Mouse (Mus musculus): ENCODE results near the gene Tcf3.

Gene Tcf3

DNA sequence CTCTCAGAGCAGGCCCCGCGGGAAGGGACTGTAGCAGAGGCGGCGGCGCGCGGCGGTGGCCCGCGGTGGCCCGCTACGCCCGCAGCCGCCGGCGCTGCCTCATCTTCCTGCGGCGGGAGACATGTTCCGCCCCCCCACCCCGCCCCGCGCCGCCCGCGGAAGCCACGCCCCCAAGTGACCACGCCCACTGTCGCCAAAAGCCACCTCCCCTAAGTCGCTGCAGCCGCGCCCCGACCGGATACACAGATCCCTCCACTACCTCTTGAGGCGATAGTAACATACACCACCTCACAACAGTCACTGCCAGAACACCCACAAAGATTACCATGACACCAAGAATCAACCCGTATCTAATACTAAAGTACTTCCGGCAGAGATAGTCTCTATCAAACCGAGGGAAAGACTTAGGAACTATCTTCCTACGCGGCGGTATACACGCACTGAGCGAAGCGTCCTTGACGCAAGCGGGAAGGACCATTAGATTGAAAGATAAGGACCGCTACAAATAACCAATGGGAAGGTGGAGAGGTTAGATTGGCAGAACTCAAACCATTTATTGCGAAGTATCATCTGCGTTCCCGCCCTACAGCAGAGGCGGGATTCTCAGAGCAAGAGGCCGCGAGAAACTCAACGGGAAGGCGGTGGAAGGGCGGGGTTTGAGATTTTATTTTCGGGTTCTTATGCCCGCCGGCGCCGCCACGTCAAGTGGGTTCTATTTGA lies at the start of gene Tcf3:
Gene Tcf3 (minus strand): TSS at position 135 of the 720 bp plus-strand sequence.
- DNase-seq: peak; percentile 95 to 96

DNA sequence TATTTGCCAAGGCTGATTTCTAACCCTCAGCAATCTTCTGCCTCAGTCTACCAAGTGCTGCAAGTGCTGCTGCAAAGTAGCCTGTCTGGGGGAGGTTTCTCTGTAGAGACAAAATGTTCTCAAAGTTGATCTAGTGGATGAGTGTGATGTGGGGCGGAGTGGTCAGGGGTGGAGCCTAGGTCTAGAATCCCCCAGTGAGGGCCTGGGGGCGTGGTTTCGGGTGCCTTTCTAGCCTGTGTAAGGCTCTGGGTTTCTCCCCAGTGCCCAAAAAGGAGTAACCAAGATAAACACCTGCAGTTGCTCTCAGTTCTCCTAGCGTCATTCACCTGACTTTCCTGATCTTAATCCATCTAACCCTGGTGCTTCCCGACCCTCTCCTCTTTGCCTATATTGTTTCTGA lies 47.6 kb upstream of the Tcf3 start:
- no peak for DNase-seq

DNA sequence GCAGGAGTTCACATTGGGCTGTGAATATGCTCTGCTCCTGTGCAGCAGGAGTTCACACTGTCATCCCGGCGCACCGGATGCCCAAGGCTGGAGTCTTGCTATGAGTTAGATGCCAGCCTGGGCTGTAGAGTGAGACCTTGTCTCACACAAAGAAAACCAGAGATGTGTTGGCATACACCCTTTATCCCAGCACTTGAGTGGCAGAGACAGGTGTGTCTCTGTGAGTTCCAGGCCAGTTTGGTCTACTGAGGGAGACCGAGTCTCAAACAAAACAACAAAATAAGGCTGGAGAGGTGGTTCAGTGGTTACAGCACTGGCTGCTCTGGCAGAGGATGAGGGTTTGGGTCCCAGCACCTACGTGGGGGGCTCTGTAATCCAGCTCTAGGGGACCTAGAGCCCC lies 45.1 kb upstream of the Tcf3 start:
- DNase-seq: no peak

DNA sequence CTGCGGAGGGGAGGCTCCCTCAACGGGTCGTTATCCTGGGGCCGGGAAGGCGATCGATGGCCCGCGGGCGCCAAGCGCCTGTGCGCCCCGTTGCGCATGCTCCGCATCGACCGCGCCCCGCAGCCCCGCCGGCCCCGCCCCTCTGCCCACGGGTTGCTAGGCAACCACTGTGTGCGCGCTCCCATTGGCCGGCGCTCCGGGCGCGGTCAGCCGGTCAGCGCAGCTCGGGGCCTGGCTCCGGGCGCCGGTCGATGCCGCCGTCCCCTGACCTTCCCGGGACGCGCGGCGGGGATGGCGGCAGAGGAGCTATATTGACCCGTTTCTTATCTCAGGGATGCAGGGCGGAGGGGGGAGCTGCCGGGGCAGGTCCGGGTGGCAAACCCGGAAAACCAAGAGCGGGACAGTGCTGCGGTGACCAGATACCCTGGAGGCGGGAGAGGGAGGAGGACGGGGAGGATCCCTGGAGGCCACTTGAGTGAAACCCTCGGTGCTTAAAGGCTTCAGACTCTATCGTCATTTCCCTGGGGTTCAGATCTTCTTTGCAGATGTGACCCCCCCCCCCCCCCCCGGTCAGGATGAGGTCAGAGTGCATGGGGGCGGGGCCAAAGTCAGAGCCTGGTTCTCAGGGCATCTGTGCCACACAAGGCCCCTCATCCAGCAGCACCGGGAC lies 42.0 kb upstream of the Tcf3 start:
- DNase-seq: peak; percentile 91 to 96

DNA sequence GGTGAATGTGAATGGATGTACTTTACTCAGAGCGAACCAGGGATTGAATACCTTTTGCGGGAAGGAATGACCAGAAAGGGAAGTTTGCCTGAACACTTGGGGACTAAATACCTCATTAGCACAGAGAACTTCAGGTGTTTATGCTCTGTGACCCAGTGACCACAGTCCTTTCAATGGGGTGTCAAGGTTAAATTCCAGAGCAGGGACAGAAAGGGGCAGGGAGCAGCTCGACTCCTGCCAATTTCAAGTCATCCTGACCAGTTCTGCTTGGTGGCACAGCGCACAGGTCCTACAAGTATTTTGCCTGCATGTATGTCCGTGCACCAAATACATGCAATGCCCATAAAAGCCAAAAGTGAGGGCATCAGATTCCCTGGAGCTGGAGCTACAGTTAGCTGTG lies 31.6 kb upstream of the Tcf3 start:
- DNase-seq: no peak

DNA sequence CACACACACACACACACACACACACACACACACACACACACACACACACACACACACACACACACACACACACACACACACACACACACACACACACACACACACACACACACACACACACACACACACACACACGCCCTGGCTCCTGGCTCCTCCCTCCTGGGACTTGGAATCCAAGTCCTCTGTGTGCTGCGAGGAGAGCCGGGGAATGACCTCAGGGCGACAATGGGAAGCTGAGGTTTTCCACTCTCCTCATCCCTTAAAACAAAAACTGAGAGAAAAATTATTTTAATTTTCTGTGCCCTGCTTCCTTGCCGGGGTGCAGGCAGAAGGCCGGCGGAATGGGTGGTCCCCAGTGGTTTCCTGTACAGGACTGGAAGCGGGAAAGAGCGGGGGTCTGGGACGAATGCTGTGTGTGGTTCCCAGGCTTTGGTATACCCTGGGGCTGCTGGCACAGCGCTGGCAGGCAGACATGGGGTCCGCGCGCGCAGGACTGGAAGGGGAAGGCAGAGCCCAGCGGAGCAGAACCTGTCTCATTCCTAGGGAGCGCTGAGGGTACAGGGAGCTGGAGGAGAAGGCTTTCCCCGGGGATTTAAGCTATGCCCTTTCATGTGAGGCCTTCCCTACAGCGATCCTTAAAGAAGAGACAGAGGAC lies 31.1 kb upstream of the Tcf3 start:
- no peak for DNase-seq

DNA sequence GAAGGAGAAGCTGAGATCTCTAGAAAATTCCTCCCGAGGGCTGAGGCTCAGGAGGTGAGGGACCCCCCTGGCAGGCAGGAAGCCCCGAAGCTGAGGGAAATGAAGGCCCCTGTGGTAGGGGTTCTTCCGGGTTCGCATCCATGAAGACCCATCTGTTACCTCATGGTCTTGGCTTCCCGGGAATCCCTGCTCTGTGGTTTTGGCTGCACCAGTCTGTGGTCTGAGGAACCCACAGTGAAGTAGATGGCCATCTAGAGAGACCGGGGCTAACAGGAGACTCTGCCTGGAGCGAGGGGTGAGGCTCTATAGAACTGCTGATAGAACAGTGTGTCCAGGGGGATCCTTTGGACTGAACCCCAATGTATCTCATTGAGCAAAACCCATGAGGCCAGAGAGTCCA lies 27.9 kb upstream of the Tcf3 start:
- no peak for DNase-seq

DNA sequence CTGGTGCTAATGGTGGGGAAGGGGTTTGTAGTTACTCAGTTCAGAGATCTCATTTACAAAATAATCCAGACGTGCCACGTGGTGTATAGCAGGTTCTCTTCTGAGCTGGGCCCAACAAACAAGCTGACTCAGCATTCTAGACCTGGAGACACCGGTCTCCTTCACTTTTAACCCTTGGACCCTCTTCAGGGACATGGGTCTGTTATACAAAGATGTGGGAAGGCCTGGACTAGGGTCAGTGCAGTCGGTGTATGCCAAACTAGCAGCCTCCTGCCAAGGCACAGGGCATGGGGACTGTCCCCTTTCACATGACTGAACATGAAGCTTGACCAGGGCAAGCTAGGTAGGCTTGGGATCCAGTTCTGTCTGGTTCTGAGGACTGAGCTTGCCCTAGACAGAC lies 26.9 kb upstream of the Tcf3 start:
- no peak for DNase-seq

DNA sequence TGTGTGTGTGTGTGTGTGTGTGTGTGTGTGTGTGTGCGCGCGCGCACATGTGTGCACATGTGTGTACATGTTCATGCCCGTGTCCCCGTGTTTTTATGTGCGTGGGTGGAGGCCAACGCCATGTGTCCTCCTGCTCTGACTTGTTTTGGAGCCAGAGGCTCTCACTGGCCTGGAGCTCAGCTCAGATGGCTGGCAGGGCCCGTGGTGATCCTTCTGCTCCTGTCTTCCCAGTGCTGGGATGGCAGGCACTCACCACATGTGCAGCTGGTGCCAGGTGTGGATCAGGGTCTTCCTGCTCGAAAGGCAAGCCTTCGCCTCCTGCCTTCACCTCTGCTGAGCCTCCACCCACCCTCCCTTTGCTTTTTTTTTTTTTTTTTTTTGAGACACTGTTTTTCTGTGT lies 26.2 kb upstream of the Tcf3 start:
- DNase-seq: no peak

DNA sequence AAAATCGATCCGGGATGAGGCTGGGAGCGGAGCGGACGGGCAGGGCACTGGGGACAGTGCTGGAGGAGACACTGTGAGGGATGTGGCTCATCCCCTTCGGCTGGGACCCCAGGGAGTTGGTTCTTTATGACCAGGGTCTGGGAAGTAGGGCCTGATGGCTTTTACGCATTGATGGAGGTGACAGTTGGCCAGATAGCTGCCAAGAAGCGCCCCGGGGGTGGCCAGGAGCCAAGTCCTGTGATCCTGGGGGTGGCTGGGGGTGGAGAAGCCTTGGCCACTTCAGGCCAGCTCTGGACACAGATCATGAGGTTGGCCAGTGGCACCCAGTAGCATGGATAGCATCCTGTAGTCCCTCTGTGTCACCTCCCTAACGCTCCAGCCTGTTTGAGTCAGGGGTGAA lies 25.8 kb upstream of the Tcf3 start:
- DNase-seq: no peak

DNA sequence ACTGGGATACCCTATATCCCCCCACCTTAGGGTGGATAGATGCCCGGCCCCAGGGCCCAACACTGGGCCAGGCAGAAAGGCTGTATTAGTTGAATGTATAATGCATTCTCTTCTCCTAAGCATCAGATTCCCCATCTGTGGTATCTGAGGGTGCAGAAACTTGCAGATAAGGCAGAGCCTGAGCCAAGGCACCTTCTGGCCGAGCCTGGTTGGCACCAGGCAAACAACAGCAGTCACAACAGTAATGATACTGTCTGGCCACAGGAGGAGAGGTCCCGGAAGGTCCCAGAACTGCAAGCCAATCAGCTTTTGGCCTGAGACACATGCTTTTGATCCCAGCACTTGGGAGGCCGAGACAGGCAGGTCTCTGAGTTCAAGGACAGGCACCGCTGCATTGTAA lies 22.2 kb upstream of the Tcf3 start:
- no peak for DNase-seq

DNA sequence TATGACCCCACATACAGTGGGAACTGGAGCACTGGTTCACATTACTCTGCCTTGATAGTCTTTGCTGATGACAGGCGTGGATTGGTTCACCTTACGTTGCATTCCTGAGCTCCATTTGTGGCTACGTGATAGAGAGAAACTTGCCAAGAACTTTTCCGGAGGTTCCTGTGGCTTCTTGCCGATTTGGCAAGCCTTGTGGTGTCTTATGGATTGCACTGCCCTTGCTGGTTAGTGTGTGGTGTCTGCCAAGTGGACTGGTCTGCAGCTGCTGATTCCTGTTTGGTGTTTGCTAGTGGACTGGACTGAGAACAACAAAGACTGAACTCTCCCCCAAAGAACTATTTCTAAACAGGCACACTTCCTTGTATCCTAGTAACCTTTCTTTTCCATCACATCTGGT lies 21.3 kb upstream of the Tcf3 start:
- DNase-seq: no peak

DNA sequence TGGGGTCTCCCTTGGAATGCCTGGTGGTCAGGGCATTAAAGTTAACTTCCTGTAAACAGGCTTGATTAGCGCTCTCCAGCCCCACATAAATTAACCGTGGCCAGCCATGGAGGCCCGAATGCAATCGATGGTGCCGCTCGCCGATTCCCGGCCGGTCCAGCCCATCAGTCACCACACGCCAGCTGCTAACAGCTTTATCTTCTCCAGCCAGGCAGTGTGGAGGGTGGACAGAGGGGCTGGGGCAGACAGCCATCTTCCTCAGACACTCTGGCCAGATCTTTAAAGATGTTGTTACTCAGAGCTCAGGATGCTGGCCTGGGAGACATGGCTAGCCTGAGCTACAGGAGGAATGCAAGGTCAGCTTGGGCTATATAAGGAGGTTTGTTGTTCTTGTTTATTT lies 20.2 kb upstream of the Tcf3 start:
- no peak for DNase-seq

DNA sequence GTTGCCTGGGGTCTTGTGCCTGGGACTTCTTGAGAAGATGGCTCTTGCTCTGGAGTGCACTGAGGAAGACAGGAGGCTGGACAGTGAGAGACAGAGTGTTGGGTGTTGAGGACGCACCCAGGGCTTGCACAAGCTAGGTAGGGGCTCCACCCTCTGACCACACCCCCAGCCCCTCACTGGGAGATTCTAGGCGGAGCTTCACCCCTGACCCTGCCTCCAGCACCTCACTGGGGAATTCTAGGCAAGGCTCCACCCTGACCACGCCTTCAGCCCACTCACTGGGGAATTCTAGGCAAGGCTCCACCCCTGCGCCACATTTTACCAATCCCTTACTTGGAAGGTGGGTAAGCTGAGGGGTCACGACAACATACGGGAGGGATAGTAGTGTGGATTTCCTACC lies 17.2 kb upstream of the Tcf3 start:
- no peak for DNase-seq

DNA sequence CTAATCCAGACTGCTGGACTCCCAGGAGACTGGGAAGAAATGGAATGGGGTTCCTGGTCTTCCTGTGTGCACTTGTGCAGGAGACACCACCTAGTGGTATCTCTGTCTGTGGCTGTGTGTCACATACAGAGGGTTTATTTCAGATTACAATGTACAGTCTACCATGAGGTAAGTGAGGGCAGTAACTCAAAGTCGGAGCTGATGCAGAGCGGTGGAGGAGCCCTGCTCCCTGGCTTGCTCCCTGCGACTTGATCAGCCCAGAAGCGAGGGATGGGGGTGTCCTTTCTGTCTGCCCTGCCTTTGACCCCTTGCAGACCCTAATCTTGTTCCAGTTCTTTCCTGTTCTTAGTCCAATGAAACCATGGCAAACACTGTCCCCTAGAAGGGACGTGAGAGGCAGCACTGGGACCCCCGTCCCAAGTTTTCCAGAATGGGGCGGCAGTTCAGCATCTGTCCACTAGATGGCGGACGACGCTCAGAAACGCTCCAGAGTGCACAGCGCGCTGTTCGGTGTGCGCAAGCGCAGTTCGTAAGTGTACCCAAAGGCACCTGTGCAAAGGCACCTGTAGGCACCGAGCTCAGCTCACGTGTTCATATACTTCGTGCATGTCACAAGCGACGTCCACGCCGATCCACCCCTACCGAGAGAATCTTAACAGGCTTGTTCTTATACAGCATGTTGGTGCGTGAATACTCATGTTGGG lies 12.6 kb upstream of the Tcf3 start:
- DNase-seq: peak; percentile 86 to 88

DNA sequence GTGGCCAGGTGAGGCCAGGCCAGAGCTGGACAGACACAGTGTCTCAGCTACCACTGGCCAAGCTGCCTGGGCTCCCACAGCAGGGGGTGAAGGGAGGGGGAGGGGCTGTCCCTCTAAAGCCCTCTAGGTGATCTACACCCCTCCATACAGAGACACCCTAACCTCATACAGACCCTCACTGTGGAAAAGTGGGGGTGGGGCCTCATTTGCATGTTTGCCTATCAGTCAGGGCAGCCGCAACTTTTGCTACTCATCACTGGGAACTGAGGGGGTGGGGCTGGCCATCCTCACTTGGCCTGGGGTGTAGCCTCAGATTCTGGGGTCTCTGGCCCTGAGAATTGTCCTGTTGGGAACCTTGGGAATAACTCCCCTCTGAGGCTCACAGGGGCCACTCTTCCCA lies 11.6 kb upstream of the Tcf3 start:
- DNase-seq: no peak

DNA sequence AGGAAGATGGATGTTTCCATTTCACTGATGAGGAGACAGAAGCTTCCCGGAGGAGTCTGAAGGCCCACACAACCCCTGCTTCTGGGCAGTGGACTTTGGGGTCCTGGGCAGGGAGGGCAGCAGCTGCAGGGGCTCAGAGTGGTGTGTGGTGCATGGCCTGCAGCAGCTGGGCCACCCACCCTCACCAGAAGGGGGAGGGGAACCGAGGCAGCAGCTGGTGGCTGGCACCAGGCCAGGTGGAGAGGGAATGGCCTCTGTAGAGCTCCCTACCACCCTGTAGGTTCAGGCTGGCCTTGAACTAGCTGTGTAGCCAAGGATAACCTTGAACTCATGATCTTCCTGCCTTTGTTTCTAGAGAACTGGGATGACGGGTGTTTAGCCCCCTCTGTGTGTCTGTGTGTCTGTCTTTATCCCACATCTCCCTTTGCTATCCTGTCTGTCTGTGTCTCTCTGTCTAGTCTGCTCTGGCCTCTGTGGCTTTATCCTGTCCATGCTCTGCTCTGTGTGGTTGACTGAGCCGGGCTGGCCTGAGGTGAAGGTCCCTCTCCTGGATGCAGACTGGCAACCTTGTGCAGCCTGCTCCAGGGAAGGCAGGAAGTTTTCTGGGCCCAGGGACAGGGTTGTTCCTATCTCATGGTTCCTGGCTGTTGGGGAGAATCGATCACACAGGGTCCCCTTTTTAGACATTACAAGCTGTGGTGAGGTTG lies 11.0 kb upstream of the Tcf3 start:
- no peak for DNase-seq

DNA sequence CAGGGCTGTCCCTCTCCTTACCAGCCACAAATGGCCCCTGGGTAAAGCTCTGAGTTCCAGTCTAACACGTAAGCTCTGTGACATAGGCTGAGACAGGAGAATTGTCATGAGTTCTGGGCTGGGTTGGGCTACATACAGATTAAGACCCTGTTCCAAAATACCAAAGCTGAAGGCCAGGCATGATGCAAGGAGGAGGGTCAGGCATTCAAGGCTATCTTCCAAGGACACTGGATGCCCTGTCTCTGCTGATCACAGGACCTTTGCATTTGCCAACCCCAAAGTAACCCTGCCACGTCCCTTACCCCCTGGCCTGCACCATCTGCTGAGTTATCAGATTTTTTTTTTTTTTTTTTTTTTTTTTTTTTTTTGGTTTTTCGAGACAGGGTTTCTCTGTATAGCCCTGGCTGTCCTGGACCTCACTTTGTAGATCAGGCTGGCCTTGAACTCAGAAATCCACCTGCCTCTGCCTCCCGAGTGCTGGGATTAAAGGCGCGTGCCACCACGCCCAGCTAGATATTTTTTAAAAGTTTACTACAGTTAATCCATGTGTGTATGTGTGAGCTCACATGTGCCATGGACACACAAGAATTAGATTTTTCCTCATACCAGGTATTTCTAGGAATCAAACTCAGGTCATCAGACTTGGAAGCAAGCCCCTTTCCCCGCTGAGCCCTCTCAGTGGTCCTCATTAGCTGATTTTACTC lies 10.3 kb upstream of the Tcf3 start:
- DNase-seq: no peak

DNA sequence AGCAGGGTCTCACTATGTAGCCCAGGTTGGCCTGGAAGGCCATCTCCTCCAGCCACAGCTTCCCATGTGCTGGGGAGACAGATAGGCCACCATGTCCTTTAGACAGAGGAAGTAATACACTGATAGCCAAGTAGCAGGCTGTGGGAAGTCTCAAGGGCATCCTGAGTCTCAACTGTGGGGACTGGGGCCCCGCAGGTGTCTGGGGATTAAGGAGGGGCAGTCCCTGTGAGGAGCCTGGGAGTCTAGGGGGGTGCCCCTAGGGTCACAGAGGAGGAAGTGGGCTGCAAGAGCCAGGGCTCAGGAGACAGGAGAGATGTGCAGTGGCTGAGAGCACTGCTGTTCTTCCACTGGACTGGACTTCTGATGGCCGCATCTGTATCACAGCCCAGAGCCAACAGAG lies 9.5 kb upstream of the Tcf3 start:
- DNase-seq: no peak

DNA sequence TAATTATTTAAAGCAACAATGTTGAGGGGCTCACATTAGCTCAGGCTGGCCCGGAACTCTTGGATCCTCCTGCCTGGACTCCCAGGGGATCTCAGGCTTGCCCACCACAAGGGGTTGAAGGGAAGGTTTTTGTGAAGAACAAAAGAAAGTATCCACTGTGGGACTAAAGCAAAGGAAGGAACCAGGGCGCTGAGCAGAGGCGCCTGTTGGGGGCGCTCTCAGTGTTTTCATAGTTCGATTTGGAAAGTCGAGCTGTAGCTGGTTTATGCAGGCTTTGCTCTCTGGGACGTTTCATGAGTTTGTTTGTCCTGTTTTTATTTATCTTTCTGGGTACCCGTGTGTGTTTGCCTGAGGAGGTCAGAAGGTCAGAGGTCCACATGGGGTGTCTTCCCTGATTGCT lies 8.2 kb upstream of the Tcf3 start:
- DNase-seq: no peak

DNA sequence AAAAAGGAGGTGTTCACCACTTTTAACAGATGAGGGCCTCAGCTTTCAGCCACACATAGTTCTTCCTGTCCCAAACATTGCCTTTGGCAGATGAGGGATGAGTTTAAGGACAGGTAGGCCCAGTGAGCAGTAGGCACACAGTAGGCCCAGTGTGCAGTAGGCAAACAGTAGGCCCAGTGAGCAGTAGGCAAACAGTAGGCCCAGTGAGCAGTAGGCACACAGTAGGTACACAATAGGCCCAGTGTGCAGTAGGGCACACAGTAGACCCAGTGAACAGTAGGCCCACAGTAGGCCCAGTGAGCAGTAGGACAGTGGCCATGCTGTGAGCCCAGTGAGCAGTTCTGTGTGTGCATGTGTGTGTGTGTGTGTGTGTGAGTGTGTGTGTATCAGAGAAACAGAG lies 6.6 kb upstream of the Tcf3 start:
- no peak for DNase-seq

DNA sequence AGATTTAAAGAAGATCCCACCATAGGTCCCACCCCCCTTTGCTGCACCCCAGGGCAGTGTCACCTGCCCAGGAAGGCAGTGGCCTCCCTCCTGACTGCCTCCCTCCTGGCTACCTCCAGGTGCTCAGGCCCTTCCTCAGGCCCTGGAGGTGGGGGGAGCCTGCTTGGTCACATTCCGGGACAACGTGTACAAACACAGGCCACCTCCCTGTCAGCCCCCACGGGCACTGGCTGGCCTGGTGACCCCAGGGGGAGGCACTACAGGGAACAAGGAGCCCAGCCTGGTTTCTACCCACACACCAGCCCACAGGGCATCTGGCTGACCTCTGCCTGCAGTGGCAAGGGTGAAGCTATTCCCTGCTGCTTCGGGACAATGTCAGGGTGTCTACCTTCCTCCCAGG lies 4.5 kb upstream of the Tcf3 start:
- no peak for DNase-seq

DNA sequence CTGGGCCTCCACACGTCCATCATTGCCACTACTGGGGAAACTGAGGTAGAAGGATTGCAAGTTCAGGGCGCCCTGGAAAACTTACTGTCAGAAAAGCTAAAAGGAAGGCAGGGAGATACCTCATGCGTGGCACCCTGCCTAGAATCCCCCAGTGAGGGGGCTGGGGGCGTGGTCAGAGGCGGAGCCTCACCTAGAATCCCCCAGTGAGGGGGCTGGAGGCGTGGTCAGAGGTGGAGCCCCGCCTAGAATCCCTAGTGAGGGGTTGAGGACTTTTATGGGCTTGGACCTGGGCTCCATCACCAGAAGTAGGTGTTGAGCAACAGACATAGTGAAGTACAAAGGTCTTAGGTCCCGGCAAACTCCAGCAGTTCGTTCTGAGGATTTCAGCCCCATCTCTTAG lies 2.8 kb upstream of the Tcf3 start:
- DNase-seq: no peak
